Mouse (Mus musculus) regulatory T cell (primary cell): ENCODE measurements at regions not wholly inside any gene's neighbourhood (a gene's known extent, or its start where the extent isn't known, plus 50 kb on each side); places are given as distances from the start of the nearest gene placed in this dataset.

Source experiments
- in situ Hi-C: fragments of 300-600 bp; cut with MboI, MseI; formaldehyde crosslinking; loops from one replicate; pipeline ENCODE4 v1.15.1; 2025; ENCODE audit warnings: high pct_unique_total_duplicates

GRCm38 (mm10) chr13:26714056-26714455, 55.9 kb downstream of the Hdgfl1 start:
- in situ Hi-C loops: no loop called here

GRCm38 (mm10) chr13:26699062-26699684, 70.8 kb downstream of the Hdgfl1 start:
- in situ Hi-C loops: no loop called here

- in situ Hi-C loops: loop anchor here (10.0 kb wide), 2 partner anchors 1255 to 1595 kb away; no protein-coding TSS in a partner anchor
These were observed 110.5 kb downstream of the Hdgfl1 start for GRCm38 (mm10) chr13:26659471-26659870.

GRCm38 (mm10) chr13:26657010-26657611, 112.9 kb downstream of the Hdgfl1 start:
- in situ Hi-C loops: loop anchor here (10.0 kb wide), 2 partner anchors 1258 to 1592 kb away; no protein-coding TSS in a partner anchor
